Mouse (Mus musculus): ENCODE measurements around the gene Gm21775.
"Not testable (repeated sequence)": the region's sequence is repeated elsewhere in the genome, so short reads cannot be mapped to it uniquely, and the experiment has no call there.

Gene Gm21775

DNA sequence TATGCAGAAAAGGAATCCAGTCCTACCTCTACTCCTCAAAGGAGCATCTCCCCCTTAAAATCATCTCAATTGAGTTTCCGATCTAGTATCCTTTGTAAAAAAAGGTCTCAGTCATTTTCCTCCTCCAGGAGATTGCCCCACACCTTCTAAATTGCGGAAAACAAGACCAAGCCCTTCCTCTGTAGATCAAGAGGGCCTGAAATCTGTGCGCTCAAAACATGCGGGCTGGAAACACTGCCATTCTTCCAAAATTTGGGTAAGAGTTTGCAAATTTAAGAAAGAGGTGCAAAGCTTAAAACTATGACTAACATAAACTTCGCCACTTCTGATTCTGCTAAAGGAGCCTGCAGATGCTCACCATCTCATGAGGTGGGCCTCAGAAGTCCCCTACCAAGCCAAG is at the start of gene Gm21775:
TSS of gene Gm21775 (plus strand) at position 301 of the 400 bp plus-strand sequence.
- not testable (repeated sequence) for DNase-seq (ENCODE audit: low spot score in 2 of 2)

DNA sequence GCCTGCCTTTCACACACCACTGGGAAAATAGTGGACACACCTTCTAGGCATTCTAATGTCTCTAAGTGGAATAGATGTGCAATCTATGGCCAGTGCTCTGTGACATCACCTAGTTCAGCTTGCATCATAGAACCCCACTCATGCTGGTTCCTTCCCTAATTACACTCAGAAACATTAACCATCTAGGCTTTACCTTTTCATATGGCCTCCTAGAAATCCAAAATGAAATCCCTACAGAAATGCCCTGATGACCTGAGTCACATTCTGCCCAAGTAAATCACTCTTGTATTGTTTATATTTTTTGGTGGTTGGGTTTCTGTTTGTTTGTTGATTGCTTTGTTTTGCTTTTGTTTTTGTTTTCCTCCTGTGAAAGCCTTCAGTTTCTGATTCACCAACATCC is 17.3 kb upstream of the Gm21775 start, which contains the start of gene Gm20737:
TSS of gene Gm20737 (minus strand) at position 101 of the 400 bp plus-strand sequence.
- DNase-seq (ENCODE audit: low spot score in 2 of 2) = not testable (repeated sequence)

Measured in right cerebral cortex, postnatal 10 days (tissue).